Mouse (Mus musculus): ENCODE data around the gene Ms4a10.
A peak's percentile ranks its signal among the peaks of the same experiment; 100 is the strongest.

Ms4a10 gene

GRCm38 (mm10) chr19:10959085-10959977 is 15.1 kb downstream of the Ms4a10 start:
- DNase-seq (ENCODE audit: low read depth, low spot score), result peak; percentile 85

GRCm38 (mm10) chr19:10952021-10952939 is 22.2 kb downstream of the Ms4a10 start:
- DNase-seq (ENCODE audit: low read depth, low spot score), result peak; percentile 77

- no peak for DNase-seq (ENCODE audit: low read depth, low spot score)
Measured at GRCm38 (mm10) chr19:10949558-10949957, 24.9 kb downstream of the Ms4a10 start.

- peak; percentile 100 for DNase-seq (ENCODE audit: low read depth, low spot score)
Measured at GRCm38 (mm10) chr19:10949112-10949511, 25.4 kb downstream of the Ms4a10 start, which contains the start of gene Ccdc86. Ccdc86 (minus strand) TSS chr19:10949266.

GRCm38 (mm10) chr19:10948416-10948815 is 26.1 kb downstream of the Ms4a10 start:
- no peak for DNase-seq (ENCODE audit: low read depth, low spot score)

- no peak for DNase-seq (ENCODE audit: low read depth, low spot score)
Measured at GRCm38 (mm10) chr19:10947219-10947618, 27.3 kb downstream of the Ms4a10 start.

- peak; percentile 29 for DNase-seq (ENCODE audit: low read depth, low spot score)
Measured at GRCm38 (mm10) chr19:10946506-10946905, 28.0 kb downstream of the Ms4a10 start.

- DNase-seq (ENCODE audit: low read depth, low spot score), result no peak
Measured at GRCm38 (mm10) chr19:10943955-10944354, 30.5 kb downstream of the Ms4a10 start.

- peak; percentile 48 for DNase-seq (ENCODE audit: low read depth, low spot score)
Measured at GRCm38 (mm10) chr19:10940801-10941457, 33.5 kb downstream of the Ms4a10 start.

- peak; percentile 89 for DNase-seq (ENCODE audit: low read depth, low spot score)
Measured at GRCm38 (mm10) chr19:10940097-10940800, 34.2 kb downstream of the Ms4a10 start.

GRCm38 (mm10) chr19:10938771-10939170 is 35.7 kb downstream of the Ms4a10 start:
- no peak for DNase-seq (ENCODE audit: low read depth, low spot score)

- no peak for DNase-seq (ENCODE audit: low read depth, low spot score)
Measured at GRCm38 (mm10) chr19:10937110-10937563, 37.3 kb downstream of the Ms4a10 start, which contains the start of gene Ptgdr2. Ptgdr2 (plus strand) TSS chr19:10937160.

- DNase-seq (ENCODE audit: low read depth, low spot score), result no peak
Measured at GRCm38 (mm10) chr19:10936077-10936476, 38.4 kb downstream of the Ms4a10 start.

- DNase-seq (ENCODE audit: low read depth, low spot score), result peak; percentile 41
Measured at GRCm38 (mm10) chr19:10935029-10935428, 39.4 kb downstream of the Ms4a10 start.

- DNase-seq (ENCODE audit: low read depth, low spot score), result no peak
Measured at GRCm38 (mm10) chr19:10930641-10931040, 43.8 kb downstream of the Ms4a10 start.

GRCm38 (mm10) chr19:10926666-10927065 is 47.8 kb downstream of the Ms4a10 start:
- DNase-seq (ENCODE audit: low read depth, low spot score), result no peak

GRCm38 (mm10) chr19:10926123-10926621 is 48.3 kb downstream of the Ms4a10 start:
- no peak for DNase-seq (ENCODE audit: low read depth, low spot score)

GRCm38 (mm10) chr19:10924220-10924619 is 50.2 kb downstream of the Ms4a10 start:
- DNase-seq (ENCODE audit: low read depth, low spot score), result no peak

GRCm38 (mm10) chr19:10921058-10921457 is 53.4 kb downstream of the Ms4a10 start:
- DNase-seq (ENCODE audit: low read depth, low spot score), result no peak

GRCm38 (mm10) chr19:10920532-10920931 is 53.9 kb downstream of the Ms4a10 start, which contains the start of gene Zp1:
Zp1 (minus strand) TSS chr19:10920632.
- no peak for DNase-seq (ENCODE audit: low read depth, low spot score)
